Mouse (Mus musculus) left cerebral cortex, adult 11 months (tissue): ENCODE measurements around the gene Srek1ip1.

Experiments
- DNase-seq: peaks from one replicate; pipeline ENCODE4 v3.0.0; 2022; ENCODE audit warnings: low spot score

Srek1ip1 gene

GRCm38 (mm10) chr13:104843295-104844089 lies 51.2 kb downstream of the Srek1ip1 start:
- no peak for DNase-seq

- no peak for DNase-seq
These were observed 61.4 kb downstream of the Srek1ip1 start for GRCm38 (mm10) chr13:104853645-104854044.

- DNase-seq: no peak
These were observed 71.1 kb downstream of the Srek1ip1 start, which contains the start of gene Shisal2b for GRCm38 (mm10) chr13:104863127-104863979. TSS of gene Shisal2b (minus strand) at chr13:104863893.

GRCm38 (mm10) chr13:104866726-104867125 lies 74.4 kb downstream of the Srek1ip1 start:
- no peak for DNase-seq

GRCm38 (mm10) chr13:104869907-104870306 lies 77.6 kb downstream of the Srek1ip1 start:
- DNase-seq: no peak

- DNase-seq: no peak
These were observed 86.2 kb downstream of the Srek1ip1 start for GRCm38 (mm10) chr13:104878508-104878907.

- DNase-seq: no peak
These were observed 91.4 kb downstream of the Srek1ip1 start for GRCm38 (mm10) chr13:104883566-104884249.

GRCm38 (mm10) chr13:104886308-104887032 lies 94.2 kb downstream of the Srek1ip1 start:
- DNase-seq: no peak
